Mouse (Mus musculus) neutrophil, adult 5-6 weeks (primary cell): ENCODE measurements around the gene Ak6. TPM values are rescaled to one million over a fixed set of nuclear protein-coding genes. Genes with fewer than 3 reads are reported as not detected.

ENCODE experiments used
- ATAC-seq: fragments of 151-379, 151-347 bp; 2 replicates; pipeline ENCODE4 v1.8.0; 2017; ENCODE audit warnings: mild to moderate bottlenecking, moderate TSS enrichment; ENCODE audit not compliant: insufficient number of reproducible peaks, poor library complexity, low FRiP score, severe bottlenecking; ENCODE audit errors: extremely low read depth
- total RNA-seq: library from RNA; stranded (forward); fragments of 200-1000 nt; gene quantifications from 2 replicates; pipeline ENCODE4 v1.2.3, GENCODE M21; 2017

Gene Ak6
- total RNA-seq, 1 experiment from 2014 or later, result 94.7 TPM

GRCm38 (mm10) chr13:100658091-100658490, 7.3 kb downstream of the Ak6 start:
- ATAC-seq, result no peak

GRCm38 (mm10) chr13:100659864-100660456, 9.2 kb downstream of the Ak6 start:
- ATAC-seq, result peak; percentile 76

GRCm38 (mm10) chr13:100669291-100670022, 18.7 kb downstream of the Ak6 start, which contains the start of gene Ccdc125:
Gene Ccdc125, plus strand, starts transcription at chr13:100669717.
- ATAC-seq, result peak; percentile 37

DNA sequence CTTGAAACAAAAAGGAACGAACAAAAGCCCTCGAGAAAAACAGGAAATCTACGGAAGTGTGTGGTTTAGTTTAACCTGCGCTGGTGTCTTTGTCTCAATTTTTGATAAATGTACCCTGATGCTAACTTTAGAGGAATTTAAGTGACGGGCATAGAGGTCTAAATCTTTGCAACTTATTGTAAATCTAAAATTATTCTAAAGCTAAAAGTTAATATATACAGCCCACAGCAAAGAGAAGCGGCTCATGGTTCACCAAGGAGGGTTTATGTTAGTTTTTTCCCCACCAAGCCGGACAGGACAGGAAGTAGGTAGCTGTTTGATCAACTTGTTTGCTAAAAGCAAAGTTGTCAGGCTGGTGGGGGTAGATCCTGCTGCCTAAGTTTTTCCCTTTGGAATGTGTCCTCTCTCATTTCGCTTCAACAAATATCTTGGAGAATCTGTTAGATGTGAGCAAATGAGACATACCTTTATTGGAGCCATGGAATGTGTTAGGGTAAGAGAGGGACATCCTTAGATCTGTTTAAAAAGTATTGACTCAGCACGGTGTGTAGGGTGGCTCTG, 19.5 kb downstream of the Ak6 start:
- ATAC-seq, result no peak

DNA sequence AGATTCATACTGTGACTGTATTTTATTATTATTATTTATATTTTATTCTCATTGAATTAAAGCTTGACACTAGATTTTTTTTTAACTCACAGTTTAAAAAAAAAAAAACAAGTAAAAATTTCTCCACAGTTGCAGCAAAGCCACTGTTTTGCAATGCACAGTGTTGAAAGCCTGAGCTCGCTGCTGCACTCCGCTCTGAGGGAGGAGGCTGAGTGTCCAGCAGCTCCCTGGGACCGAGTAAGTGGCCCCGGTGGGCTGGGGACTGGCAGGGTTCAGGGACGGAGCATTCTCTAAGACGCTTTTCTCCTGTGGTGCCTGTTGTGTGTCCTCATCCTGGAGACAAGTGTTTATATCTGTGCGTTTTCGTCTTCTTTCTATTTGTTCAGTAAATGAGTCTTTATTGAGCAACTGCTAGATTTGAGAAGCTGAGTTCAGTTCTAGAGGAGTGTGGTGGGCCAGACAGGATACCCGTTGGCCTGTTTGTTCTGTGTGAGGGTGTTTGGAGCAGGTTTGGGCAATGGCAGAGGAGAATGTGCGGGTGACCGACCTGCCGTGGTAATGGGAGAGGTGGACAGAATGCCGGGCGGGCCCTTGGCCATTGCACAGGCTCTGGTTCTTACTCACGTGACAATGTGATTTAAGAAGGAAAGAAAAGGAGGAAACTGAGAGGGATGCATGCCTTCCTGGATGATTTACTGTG, 25.3 kb downstream of the Ak6 start:
- ATAC-seq, result peak; percentile 52; the same call in 1 of the 2 replicates

- no peak for ATAC-seq
Measured at GRCm38 (mm10) chr13:100681615-100682014, 30.8 kb downstream of the Ak6 start.

DNA sequence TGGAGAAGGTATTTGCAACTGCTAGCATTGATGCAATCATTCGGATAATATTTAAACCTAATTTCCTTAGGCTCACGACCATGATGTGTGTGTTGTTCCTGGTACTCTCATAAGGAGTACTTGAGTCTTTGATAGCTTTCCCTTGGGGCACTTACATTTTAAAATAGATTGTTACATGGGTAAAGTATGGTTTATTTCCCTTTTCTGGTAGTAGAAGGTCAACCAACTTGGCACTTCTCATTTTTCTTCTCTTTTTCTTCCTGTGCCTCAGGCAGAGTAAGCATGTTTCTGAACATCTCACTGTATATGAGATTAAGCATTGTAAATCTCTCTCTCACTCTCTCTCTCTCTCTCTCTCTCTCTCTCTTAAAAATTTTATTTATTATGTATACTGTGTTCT, 32.1 kb downstream of the Ak6 start:
- ATAC-seq, result no peak

DNA sequence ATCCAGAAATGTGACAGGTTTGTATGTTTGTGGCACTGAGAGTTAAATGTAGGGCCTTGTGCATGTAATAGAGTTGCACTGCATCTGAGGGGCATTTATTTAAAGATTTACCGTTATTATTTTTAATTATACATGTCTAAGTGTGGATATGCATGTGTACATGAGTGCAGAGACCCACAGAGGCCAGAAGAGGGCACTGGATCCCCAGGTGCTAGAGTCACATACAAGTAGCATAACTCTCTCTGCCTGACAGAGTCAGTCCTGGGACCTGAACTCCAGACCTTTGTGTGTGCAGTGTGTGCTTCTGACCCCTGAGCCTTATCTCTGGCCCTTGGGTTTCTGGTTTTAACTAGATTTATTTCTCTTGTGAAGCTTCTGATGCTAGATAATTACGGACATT, 33.6 kb downstream of the Ak6 start:
- ATAC-seq, result peak; percentile 81

GRCm38 (mm10) chr13:100687513-100687912, 36.7 kb downstream of the Ak6 start:
- ATAC-seq, result no peak

GRCm38 (mm10) chr13:100697541-100697940, 46.8 kb downstream of the Ak6 start:
- no peak for ATAC-seq

- ATAC-seq, result no peak
Measured at GRCm38 (mm10) chr13:100698866-100699265, 48.1 kb downstream of the Ak6 start.

DNA sequence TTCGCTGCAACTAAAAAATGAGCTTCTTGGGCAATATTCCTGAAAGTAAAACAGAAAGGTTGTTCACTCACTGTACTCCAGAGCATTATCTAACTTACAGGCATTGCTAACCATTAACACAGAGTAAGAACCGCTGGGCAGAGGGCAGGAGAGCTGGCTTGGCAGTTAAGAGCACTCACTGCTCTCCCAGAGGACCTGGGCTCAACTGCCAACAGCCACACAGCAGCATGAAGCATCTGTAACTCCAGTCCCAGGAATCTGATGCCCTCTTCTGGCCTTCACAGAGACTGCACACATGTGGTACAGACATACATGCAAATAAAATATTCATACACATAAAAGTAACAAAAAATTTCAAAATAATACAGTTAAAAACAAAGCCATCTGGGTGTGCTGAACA, 52.7 kb downstream of the Ak6 start:
- no peak for ATAC-seq

DNA sequence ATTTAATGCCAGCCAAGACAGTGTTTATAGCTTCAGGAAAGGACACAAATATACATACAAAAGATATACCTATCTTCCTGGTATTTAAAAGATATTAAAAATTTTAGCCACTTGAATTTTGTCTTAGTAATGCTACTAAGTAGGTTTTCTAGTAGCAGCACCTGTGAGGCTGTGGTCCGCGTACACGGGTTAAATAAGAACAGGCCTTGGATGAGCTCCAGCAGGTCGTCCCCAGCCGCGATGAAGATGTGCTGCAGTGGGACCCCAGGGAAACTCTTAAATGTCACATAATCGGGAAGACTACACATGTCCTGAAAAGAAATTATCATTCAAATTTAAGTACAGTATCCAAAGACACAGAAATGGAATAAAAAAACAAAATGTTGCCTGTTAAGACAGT, 55.4 kb downstream of the Ak6 start:
- no peak for ATAC-seq

GRCm38 (mm10) chr13:100715467-100715866, 64.7 kb downstream of the Ak6 start:
- no peak for ATAC-seq

Other genes starting within 250 kb of the Ak6 start
- 1.1 and 1.7 TPM in 2 replicates for gene Naip1, start 198.1 kb upstream of the Ak6 start, total RNA-seq
- 64.0 and 70.1 TPM in 2 replicates for gene Gtf2h2, start 158.4 kb upstream of the Ak6 start, total RNA-seq
- 0.47 TPM in 1 of 2 replicates, not detected in the other for gene Ocln, start 98.3 kb upstream of the Ak6 start, total RNA-seq
- 9.8 TPM in 2 replicates for gene Marveld2, start 34.0 kb upstream of the Ak6 start, total RNA-seq
- 42.8 and 48.0 TPM in 2 replicates for gene Rad17, start 72 bp downstream of the Ak6 start, total RNA-seq
- gene Taf9, start 600 bp downstream of the Ak6 start, total RNA-seq, result 3.5 and 8.5 TPM in 2 replicates
- gene Ccdc125, start 18.7 kb downstream of the Ak6 start, total RNA-seq, result 30.0 and 30.5 TPM in 2 replicates
- gene Cdk7, start 80.0 kb downstream of the Ak6 start, total RNA-seq, result 31.4 and 31.7 TPM in 2 replicates
- 26.7 and 33.4 TPM in 2 replicates for gene Mrps36, start 93.7 kb downstream of the Ak6 start, total RNA-seq
- gene Cenph, start 124.9 kb downstream of the Ak6 start, total RNA-seq, result 1.4 and 2.8 TPM in 2 replicates
- gene Ccnb1, start 135.6 kb downstream of the Ak6 start, total RNA-seq, result 2.0 and 2.8 TPM in 2 replicates
- gene Slc30a5, start 182.4 kb downstream of the Ak6 start, total RNA-seq, result 96.0 and 107 TPM in 2 replicates